Mouse (Mus musculus): ENCODE results near the gene Mael. TPM values are rescaled to one million over a fixed set of nuclear protein-coding genes. Genes with fewer than 3 reads are reported as not detected.

The Mael gene
- polyA plus RNA-seq, 2 experiments: 0.04 TPM; not detected in 1

DNA sequence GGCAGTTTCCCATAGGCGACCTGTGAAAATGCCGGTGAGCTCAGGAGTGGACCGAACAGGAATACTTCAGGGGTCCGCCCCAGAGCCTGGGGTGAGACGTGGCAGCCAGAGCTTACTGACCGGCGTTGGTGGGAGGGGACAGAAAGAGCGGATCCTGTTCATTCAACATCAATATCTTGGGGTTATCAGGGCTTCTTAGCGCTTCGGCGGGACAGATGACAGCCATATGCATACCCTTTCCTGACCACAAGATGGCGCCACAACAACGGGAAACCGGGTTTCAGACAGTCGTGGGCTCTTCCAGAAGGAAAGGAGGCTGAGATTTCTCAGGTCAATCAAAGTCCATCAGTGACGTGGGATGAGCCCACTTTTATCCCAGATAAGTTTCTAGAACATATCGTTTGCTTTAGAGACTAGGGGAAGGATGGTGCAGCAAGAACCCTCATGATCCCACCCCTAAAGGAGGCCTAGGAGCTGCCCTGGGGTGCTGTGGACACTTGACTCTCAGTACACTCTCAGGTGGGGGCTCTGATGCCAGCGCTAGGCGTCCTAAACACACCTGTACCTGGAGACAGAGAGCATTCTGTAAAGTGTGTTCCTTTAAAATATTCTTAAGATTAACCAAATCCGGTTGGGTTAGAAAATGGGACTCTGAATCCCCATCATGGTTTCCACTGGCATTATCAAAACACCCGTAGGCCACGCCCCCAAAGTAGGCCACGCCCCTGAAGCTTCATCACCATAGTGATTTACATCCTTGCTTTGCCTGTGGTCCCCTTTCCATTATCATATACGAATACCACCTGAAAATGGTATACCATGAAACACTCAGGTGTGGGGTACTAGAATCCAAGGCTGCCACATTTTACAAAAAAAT is 77.7 kb downstream of the Mael start:
- H3K4me3 ChIP-seq (replicated peaks; ENCODE audit: low read length): 0 out of 2 replicates have a peak overlapping the region, but pooled peaks have one; percentile 9

DNA sequence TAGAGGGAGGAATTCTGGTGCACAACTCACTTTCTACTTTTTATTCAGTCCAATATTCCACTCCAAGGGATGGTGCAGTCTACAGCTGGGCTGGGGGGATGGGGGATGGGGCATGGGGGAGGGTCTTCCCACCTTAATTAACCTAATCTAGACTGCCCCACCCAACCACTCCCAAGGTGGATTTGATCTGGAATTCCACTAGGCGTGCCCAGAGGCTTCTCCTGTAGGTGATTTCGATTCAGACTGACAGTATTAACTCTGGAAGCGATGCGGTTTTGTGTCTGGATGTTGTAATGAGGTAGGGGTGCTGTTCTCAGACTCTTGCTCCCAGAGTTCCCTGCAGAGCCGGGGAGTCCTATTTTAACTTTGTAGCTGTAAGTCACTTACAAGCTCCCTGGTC is 78.4 kb downstream of the Mael start:
- H3K4me1 ChIP-seq (ENCODE audit: control insufficient read depth, insufficient read depth, low read length): no peaks in the 10 kb centered on the region
- no peak overlapping the region for H3K27ac ChIP-seq (replicated peaks; ENCODE audit: low read depth, low read length)
- no peak overlapping the region for H3K9ac ChIP-seq (ENCODE audit: low read depth, low read length, severe bottlenecking)
- 56% methylated on average over 5 of the region's 5 CpGs for WGBS
- H3K4me3 ChIP-seq (replicated peaks; ENCODE audit: low read length): no peak overlapping the region
- H3K9me3 ChIP-seq (ENCODE audit: control insufficient read depth, low read length): no peaks in the 10 kb centered on the region
- TF ChIP-seq POLR2A (IDR thresholded peaks at IDR 0.05; ENCODE audit: borderline replicate concordance, extremely low read depth, insufficient read depth, insufficient read length): no peak
- no peaks in the 10 kb centered on the region for H3K36me3 ChIP-seq (ENCODE audit: control insufficient read depth, insufficient read depth, low read length)
- no peak for DNase-seq (ENCODE audit: low spot score)
- no peak overlapping the region for H3K4me2 ChIP-seq (replicated peaks; ENCODE audit: low read depth, low read length, severe bottlenecking)
- H3K27me3 ChIP-seq (ENCODE audit: control insufficient read depth, insufficient read depth, low read length): peaks cover 3% of the 10 kb centered on the region; the same call in 1 of the 2 replicates
- ATAC-seq (ENCODE audit: low FRiP score, low read depth): no peak

More for the DNA sequence above, 77.7 kb downstream of the Mael start:
- Histone ChIP-seq H3K36me3 (ENCODE audit: control insufficient read depth, insufficient read depth, low read length) (no peaks in the 10 kb centered on the region), H3K9ac (ENCODE audit: low read depth, low read length, severe bottlenecking) (no peak overlapping the region), H3K9me3 (ENCODE audit: control insufficient read depth, low read length) (no peaks in the 10 kb centered on the region), H3K27me3 (ENCODE audit: control insufficient read depth, insufficient read depth, low read length) (no peaks in the 10 kb centered on the region), H3K4me1 (ENCODE audit: control insufficient read depth, insufficient read depth, low read length) (no peaks in the 10 kb centered on the region), H3K27ac (replicated peaks; ENCODE audit: low read depth, low read length) (no peak overlapping the region), H3K4me2 (replicated peaks; ENCODE audit: low read depth, low read length, severe bottlenecking) (peak overlapping the region; percentile 24; the same call in 1 of the 2 replicates)
- DNase-seq (ENCODE audit: low spot score) (peak; percentile 76), ATAC-seq (ENCODE audit: low FRiP score, low read depth) (no peak)
- WGBS: 18% methylated on average over 24 of the region's 24 CpGs
- TF ChIP-seq POLR2A (IDR thresholded peaks at IDR 0.05; ENCODE audit: borderline replicate concordance, extremely low read depth, insufficient read depth, insufficient read length): no peak

GRCm38 (mm10) chr1:166158664-166159063 is 79.9 kb downstream of the Mael start:
- DNase-seq (ENCODE audit: low spot score): no peak
- no peak overlapping the region for H3K4me2 ChIP-seq (replicated peaks; ENCODE audit: low read depth, low read length, severe bottlenecking)
- H3K9me3 ChIP-seq (ENCODE audit: control insufficient read depth, low read length): no peaks in the 10 kb centered on the region
- H3K9ac ChIP-seq (ENCODE audit: low read depth, low read length, severe bottlenecking): no peak overlapping the region
- H3K27ac ChIP-seq (replicated peaks; ENCODE audit: low read depth, low read length): no peak overlapping the region
- H3K4me1 ChIP-seq (ENCODE audit: control insufficient read depth, insufficient read depth, low read length): no peaks in the 10 kb centered on the region
- TF ChIP-seq POLR2A (IDR thresholded peaks at IDR 0.05; ENCODE audit: borderline replicate concordance, extremely low read depth, insufficient read depth, insufficient read length): no peak
- no peak overlapping the region for H3K4me3 ChIP-seq (replicated peaks; ENCODE audit: low read length)
- ATAC-seq (ENCODE audit: low FRiP score, low read depth): no peak
- WGBS: 60% methylated on average over 9 of the region's 9 CpGs
- peaks cover 12% of the 10 kb centered on the region for H3K27me3 ChIP-seq (ENCODE audit: control insufficient read depth, insufficient read depth, low read length)
- no peaks in the 10 kb centered on the region for H3K36me3 ChIP-seq (ENCODE audit: control insufficient read depth, insufficient read depth, low read length)

DNA sequence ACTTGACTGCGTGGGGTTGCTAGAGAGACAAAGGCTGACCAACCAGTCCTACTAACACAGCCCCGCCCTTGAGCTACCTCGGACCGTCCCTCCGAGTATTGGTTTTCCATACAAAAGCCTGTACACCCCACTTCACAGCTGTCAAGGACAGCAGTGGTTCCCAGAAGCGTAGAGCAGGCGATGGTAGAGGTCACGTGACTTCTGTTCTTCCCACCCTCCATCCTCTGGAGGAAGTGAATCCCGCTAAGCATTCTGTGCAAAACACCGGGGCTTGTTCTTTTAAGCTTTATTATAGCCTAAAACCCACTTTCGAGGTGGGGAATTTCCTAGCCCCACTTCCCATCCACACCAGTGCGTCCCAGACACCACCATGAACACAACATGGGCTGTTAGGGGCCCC is 80.8 kb downstream of the Mael start:
- Histone ChIP-seq H3K9me3 (ENCODE audit: control insufficient read depth, low read length) (no peaks in the 10 kb centered on the region), H3K9ac (ENCODE audit: low read depth, low read length, severe bottlenecking) (no peak overlapping the region), H3K36me3 (ENCODE audit: control insufficient read depth, insufficient read depth, low read length) (no peaks in the 10 kb centered on the region), H3K4me3 (replicated peaks; ENCODE audit: low read length) (no peak overlapping the region), H3K27me3 (ENCODE audit: control insufficient read depth, insufficient read depth, low read length) (peaks cover 12% of the 10 kb centered on the region), H3K4me1 (ENCODE audit: control insufficient read depth, insufficient read depth, low read length) (no peaks in the 10 kb centered on the region), H3K4me2 (replicated peaks; ENCODE audit: low read depth, low read length, severe bottlenecking) (no peak overlapping the region), H3K27ac (replicated peaks; ENCODE audit: low read depth, low read length) (no peak overlapping the region)
- DNase-seq (ENCODE audit: low spot score): no peak
- no peak for TF ChIP-seq POLR2A (IDR thresholded peaks at IDR 0.05; ENCODE audit: borderline replicate concordance, extremely low read depth, insufficient read depth, insufficient read length)
- no peak for ATAC-seq (ENCODE audit: low FRiP score, low read depth)
- 82% methylated on average over 12 of the region's 12 CpGs for WGBS

DNA sequence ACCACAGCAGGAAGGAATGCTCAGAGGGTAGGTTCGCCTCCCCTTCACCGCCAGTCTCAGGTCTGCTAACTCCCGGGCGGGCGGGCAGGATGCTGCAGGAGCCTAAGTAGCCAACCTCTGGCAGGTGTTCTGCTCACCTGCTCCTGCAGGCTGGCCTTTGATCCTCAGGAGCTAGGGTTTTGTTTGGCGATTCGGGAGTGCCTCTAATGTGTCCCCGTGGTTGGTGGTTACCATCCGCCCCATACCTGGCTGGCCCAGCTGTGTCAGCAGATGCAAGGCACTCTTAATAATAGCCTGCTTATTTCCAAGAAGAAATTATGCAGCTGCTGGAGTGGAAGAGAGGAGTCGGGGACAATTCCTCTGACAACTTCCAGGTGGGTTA is 83.4 kb downstream of the Mael start:
- Histone ChIP-seq H3K36me3 (ENCODE audit: control insufficient read depth, insufficient read depth, low read length) (no peaks in the 10 kb centered on the region), H3K4me3 (replicated peaks; ENCODE audit: low read length) (no peak overlapping the region), H3K27ac (replicated peaks; ENCODE audit: low read depth, low read length) (no peak overlapping the region), H3K4me2 (replicated peaks; ENCODE audit: low read depth, low read length, severe bottlenecking) (no peak overlapping the region), H3K9me3 (ENCODE audit: control insufficient read depth, low read length) (no peaks in the 10 kb centered on the region), H3K27me3 (ENCODE audit: control insufficient read depth, insufficient read depth, low read length) (peaks cover 12% of the 10 kb centered on the region), H3K9ac (ENCODE audit: low read depth, low read length, severe bottlenecking) (no peak overlapping the region), H3K4me1 (ENCODE audit: control insufficient read depth, insufficient read depth, low read length) (no peaks in the 10 kb centered on the region)
- no peak for TF ChIP-seq POLR2A (IDR thresholded peaks at IDR 0.05; ENCODE audit: borderline replicate concordance, extremely low read depth, insufficient read depth, insufficient read length)
- DNase-seq (ENCODE audit: low spot score) (no peak), ATAC-seq (ENCODE audit: low FRiP score, low read depth) (no peak)
- 32% methylated on average over 10 of the region's 10 CpGs for WGBS
